Mouse (Mus musculus) lung, adult 2 months (tissue): Measurements from ENCODE around the gene Pam16.

Experiments
- CTCF ChIP-seq: fragments of 200-500 bp; IDR thresholded peaks from 2 replicates; pipeline ENCODE4 v1.5.1; 2011; ENCODE audit warnings: mild to moderate bottlenecking, low read length, control low read depth; ENCODE audit not compliant: insufficient read depth
- POLR2A ChIP-seq: fragments of 200-500 bp; IDR thresholded peaks from 2 replicates; pipeline ENCODE4 v1.6.1; 2011; ENCODE audit warnings: low read depth, mild to moderate bottlenecking, control low read depth, low read length, borderline replicate concordance; ENCODE audit errors: extremely low read depth

DNA sequence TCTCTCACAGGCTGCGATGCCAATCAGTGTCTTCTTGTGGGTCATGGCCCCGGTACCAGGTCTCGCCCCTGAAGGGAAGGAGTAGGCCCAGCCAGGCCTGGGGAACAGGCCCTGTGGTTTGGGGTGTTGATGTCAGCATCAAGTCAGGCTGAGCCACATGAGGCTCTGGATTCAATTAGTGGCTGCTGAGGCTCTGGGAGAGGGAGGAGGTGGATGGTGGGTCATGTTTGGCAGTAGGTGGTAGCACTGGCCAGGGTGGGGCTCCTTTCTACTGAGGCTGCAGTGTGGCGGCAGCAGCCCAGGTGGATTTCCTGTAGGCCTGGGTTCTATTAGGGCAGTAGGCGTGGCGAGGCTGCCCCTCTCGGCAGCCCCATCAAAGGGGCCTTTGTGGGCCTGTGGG, 26.8 kb upstream of the Pam16 start:
- TF ChIP-seq POLR2A (no peak), CTCF (no peak)
